Mouse (Mus musculus): ENCODE results near the gene Gm33543.

The Gm33543 gene

DNA sequence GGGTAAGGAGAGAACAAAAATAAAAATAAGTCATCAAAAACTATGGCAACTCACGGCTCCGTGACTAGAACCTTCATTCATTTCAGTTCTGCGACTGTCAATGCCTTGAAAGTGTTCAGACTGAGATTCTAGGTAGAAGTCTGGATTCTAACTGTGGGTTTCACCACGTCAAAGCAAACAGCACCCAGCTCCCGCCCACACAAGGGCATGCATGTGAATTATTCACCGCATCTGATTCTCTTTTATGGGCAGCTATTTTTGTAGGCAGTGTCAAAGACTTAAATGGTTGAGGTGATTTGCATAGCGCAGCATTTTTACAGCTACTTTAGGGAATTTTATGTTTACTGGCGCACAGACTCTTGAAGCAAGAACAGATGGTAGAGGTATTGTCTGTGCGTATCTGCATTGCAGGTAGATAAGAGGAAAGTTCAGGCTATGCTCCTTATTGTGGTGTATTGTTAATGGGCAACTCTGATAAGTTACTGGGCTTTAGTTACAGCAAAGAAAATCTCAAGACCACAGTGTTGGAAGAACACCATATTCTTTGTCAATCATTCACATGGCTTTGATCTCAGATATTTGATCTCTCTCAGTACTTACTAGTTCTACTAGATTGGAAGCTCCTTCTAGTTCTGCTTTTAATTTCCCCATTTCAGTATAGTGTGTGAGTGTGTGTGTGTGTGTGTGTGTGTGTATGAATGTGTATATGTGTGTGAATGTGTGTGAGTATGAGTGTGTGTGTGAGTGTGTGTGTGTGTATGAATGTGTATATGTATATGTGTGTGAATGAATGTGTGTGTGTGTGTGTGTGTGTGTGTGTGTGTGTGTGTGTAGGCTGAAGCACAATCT is at the start of gene Gm33543:
Gm33543 (minus strand) TSS at position 142 of the 849 bp plus-strand sequence.
- 66% methylated on average over 9 of the region's 9 CpGs for WGBS

DNA sequence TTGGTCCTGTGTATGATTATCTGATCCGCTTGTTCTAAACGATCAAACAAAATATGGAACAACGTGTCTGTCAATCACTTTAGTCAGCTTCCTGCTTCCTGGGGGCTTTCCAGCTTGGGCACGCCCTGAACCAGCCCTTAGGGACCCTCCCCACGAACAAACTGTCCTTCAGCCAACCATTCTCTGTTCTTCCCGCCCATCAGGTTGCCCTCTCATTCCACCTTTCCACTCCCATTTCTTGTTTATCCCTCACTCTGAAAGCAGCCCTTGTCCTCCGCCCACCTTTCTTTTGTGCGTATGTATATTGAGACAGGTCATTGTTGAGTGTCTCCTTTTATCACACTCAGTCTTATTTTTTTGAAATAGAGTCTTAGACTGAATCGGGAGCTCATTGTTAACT is 49.4 kb upstream of the Gm33543 start:
- WGBS: 84% methylated on average over 9 of the region's 9 CpGs

DNA sequence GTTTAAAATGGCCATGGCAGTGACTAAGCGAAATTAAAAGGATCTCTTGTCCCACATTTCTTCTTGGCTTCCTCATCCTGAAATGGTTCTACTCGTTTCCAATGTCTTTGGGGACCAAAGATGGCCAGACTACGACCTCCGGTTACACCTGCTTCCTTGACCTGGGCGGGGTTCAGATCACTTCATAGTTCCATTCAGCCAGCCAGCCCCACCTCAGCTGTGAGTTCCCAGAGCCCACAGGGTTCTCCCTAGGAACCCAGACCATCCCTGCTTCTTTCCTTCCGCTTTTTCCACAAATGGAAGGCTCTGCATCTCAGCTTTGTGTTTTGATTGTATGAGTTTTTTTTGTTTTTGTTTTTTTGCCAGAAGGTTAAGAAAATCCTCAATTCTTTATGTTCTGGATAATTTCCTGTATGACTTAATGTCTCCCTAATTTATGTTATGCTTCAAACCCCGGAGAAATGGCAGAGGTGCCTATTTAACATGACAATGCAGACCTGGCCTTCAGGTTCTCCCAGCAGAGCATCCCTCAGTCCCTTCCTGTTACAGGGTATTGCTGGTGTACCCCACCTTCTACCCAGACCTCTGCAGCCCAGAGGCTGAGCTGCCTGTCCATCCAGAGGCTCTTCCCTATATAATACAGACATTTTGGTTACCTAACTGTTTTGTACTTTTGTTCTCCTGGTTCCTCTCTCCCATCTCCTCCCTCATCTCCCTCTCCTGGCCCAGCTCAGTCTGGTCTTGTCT is 48.7 kb upstream of the Gm33543 start:
- 86% methylated on average over 7 of the region's 7 CpGs for WGBS

DNA sequence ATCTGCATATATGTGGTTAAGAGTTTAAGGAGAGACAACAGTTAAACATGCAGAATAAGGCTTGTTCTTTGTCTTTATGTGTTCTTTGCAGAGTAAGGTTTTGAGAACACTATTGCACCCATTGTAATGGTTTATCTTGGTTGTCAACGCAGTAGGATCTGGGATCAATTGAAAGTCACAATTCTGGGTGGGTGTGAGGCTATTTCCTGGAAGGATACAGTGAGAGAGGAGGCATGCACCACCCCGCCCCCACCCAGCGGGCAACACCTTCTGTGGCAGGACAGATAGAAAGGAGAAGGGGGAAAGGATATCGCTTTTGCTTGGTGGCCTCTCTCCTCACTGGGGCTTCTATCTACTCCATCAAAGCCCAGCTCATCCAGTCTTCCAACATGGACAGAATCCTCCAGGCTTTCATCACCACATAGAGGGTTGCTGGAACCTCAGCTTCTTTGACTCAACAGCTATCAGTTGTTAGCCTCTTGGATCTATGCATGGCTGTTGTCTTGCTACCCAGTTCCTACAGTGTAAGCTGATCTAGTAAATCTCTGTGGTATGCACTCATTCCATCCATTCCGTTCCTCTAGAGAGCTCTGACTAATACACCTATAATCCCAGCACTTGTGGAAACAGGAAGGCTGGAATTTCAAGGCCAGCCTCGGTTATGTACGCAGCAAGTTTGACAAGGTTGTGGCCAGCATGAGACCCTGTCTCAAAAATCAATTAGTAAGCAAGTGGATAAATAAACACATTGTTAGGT is 41.2 kb upstream of the Gm33543 start:
- WGBS: 82% methylated on average over 7 of the region's 7 CpGs

DNA sequence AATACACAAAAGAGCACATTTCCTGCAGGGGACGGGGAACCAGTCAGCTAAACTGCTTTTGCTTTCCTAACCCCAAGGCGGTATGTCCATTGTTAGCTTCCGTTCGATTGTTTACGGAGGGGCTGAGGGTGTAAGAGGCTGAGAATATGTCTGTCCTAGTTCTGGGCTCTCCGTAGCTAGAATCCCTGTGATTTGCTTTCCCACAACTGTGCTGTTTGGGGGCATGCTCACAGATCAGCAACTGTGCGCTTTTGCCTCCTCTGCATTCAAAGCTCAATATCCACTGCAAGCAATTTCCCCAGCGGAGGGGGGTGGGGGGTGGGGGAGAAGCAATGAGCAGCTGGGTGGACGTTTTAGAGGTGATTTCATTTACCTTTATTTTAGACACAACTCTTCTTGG is 39.3 kb upstream of the Gm33543 start:
- 49% methylated on average over 9 of the region's 9 CpGs for WGBS

DNA sequence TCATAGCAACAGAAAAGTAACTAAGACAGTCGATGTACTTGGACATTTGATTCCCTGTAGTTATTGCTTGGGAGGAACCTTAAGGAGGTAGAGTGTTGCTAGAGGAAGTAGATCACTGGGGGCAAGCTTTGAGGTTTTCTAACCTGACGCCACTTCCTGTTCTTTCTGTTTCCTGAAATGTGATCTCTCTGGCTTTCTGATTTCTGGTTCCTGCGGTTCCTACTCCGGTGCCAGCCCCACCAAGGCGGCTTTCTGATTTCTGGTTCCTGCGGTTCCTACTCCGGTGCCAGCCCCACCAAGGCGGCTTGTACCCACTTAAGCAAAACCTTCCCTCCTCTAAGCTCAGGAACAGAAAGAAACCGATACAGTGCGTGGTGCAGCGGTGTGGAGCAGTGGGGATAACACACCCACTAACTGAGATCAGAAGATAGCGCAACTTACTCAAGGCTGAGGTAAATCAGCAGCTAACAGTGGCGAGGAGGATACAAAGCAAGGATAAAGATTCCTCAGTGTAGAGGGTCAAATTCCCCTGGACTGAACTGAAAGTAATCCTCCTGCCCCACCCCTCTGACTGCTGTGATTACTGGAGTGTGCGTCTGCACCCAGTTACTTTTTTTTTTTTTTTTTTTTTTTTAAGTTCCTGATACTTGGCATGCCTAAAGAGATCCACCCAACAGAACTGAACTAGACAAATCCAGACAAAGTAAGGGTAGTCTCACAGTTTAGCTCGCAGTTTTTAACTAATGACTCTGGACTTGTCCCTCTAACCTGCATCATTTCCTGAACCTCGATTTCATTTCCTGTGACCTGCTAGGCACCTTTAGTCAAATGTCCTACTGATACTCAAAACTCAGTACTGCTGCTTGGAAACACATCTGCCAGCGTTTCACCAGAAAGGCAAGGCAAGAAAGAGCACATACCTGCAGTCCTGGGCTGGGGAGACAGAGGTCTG is 37.5 kb upstream of the Gm33543 start:
- WGBS: 89% methylated on average over 17 of the region's 17 CpGs

DNA sequence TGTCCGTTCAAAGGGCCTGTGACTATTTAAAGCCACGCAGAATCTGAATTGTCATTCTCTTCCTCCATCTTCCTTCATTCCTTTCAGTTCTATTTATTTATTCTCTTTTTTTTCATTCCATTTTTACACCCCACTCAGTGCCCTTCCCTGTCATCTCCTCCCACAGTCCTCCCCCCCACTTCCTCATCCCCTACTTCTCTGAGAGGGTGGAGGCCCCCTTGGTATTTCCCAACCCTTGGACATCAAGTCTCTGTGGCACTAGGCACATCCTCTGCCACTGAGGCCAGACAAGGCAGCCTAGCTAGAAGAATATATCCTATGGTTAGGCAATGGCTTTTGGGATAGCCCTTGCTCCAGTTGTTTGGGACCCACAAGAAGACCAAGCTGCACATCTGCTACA is 28.1 kb upstream of the Gm33543 start:
- 85% methylated on average over 2 of the region's 2 CpGs for WGBS

GRCm38 (mm10) chr10:95868348-95868747 is 25.6 kb upstream of the Gm33543 start:
- WGBS: 71% methylated on average over 6 of the region's 6 CpGs

- 88% methylated on average over 2 of the region's 2 CpGs for WGBS
These were observed 24.9 kb upstream of the Gm33543 start for GRCm38 (mm10) chr10:95867596-95867995.

- WGBS: 78% methylated on average over 11 of the region's 11 CpGs
These were observed 21.8 kb upstream of the Gm33543 start for GRCm38 (mm10) chr10:95864349-95865124.

DNA sequence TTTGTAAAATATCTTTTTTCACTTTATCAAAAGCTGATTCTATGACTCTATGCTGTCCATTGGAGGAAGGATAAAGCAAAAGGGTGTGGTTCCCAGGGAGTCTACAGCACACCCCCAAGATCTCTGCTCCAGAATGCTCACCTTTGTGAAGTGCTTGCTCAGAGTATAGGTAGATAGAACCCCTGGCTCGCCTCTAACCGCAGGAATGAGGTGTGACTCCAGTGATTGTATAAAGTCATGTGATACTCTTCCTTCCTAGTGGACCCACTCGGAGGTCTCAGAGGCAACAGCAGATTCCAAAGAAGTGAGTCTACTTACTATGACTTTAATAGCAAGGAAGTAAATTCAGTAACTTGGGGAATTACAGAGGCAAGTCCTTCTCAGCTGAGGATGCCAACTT is 19.9 kb upstream of the Gm33543 start:
- WGBS: 81% methylated on average over 3 of the region's 3 CpGs

- WGBS: 51% methylated on average over 2 of the region's 2 CpGs
These were observed 15.4 kb upstream of the Gm33543 start for GRCm38 (mm10) chr10:95858164-95858563.

GRCm38 (mm10) chr10:95855411-95855810 is 12.7 kb upstream of the Gm33543 start:
- WGBS: 93% methylated on average over 6 of the region's 6 CpGs

GRCm38 (mm10) chr10:95850504-95850903 is 7.8 kb upstream of the Gm33543 start:
- WGBS: 81% methylated on average over 3 of the region's 3 CpGs

DNA sequence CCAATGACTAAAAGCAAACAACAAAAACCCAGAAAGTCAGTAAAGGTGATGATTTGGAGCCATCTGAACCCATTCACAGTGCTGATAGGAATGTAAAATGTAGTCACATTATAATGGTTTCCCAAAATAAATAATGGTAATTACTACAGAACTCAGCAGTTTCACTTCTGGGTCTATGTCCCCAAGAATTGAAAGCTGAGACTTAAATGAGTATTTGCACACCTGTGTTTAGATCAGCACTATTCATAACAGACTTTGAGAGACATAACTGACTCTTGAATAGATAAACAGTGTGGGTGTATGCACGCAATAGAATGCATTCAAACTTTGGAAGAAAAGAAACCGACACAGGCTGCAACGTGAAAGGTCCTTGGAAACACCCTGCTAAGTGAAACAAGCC is 4.0 kb upstream of the Gm33543 start:
- WGBS: 55% methylated on average over 3 of the region's 3 CpGs

- 88% methylated on average over 1 of the region's 1 CpGs for WGBS
These were observed 1.1 kb upstream of the Gm33543 start for GRCm38 (mm10) chr10:95843878-95844277.

- WGBS: 96% methylated on average over 3 of the region's 3 CpGs
These were observed 1.5 kb downstream of the Gm33543 start for GRCm38 (mm10) chr10:95841241-95841640.

DNA sequence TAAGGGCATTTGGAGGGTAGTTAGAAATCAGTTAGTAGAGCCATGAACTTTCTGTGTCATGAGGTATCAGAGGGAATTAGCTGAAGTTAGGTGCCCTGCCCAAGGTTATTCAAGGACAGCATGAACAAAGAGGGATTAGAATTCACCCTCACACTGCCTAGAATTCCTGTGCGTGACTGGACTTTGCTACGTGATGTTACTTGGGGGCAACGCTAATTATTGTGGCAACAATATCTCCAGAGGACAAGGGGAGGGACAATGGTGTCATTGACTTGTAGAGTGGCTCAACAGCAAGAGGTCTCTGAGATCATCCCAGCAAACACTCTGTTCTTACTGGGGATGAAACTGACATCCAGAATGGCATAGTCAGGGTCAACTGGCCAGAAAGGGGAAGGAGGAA is 2.9 kb downstream of the Gm33543 start:
- 55% methylated on average over 3 of the region's 3 CpGs for WGBS

DNA sequence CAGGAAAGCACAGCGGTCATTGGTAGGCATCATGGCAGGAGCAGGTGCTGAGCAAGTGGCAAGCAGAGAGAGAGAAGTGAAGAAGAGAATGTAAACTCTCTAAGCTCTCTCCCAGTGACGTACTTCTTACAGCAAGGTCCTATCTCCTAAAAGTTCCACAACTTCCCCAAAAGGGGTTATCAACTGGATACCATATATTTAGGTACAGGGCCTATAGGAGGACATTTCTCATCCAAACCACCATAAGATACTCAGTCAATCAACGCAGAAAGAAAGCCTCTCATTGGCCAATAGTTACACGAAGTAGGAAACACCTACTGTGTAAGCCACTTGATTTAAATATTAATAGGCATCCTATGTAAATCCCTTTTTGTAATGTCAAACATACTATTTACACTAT is 3.7 kb downstream of the Gm33543 start:
- WGBS: 92% methylated on average over 4 of the region's 4 CpGs

- WGBS: 88% methylated on average over 9 of the region's 9 CpGs
These were observed 6.0 kb downstream of the Gm33543 start for GRCm38 (mm10) chr10:95836530-95837264.

Measured in cerebral cortex, adult 2 months (tissue).